Mouse (Mus musculus): ENCODE results near the gene Dlx3.

GRCm38 (mm10) chr11:95148754-95149153, 28.8 kb downstream of the Dlx3 start:
- TF ChIP-seq CTCF (IDR thresholded peaks at IDR 0.05; ENCODE audit: extremely low read depth, insufficient read depth, insufficient read length, insufficient replicate concordance) (no peak), POLR2A (IDR thresholded peaks at IDR 0.05; ENCODE audit: low read depth, low read length) (no peak)
